Mouse (Mus musculus) R1 (cell line): ENCODE results near the gene Ccdc80.

Source experiments
- DNase-seq: peaks from one replicate; pipeline ENCODE4 v3.0.0-alpha.2; 2018; ENCODE audit warnings: low read depth, low spot score

Ccdc80 gene

DNA sequence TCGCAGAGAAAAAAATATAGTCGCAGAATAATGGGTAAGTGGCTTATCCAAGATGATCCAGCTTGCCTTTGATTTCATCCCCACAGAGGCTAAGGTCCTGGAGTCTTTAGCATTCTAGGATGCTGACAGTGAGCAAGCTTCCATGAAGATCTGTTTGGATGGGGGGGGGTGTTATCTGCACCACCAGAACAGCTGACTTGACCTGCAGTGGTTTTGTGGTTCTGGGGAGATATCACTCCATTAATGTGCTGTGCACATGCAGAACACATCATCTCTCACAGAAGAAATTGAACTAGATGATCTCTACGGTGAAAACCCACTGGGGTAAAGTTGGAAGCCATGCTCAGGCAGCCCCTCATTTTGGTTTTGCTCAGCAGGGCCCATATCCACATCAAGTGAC, 24.0 kb downstream of the Ccdc80 start:
- no peak for DNase-seq

DNA sequence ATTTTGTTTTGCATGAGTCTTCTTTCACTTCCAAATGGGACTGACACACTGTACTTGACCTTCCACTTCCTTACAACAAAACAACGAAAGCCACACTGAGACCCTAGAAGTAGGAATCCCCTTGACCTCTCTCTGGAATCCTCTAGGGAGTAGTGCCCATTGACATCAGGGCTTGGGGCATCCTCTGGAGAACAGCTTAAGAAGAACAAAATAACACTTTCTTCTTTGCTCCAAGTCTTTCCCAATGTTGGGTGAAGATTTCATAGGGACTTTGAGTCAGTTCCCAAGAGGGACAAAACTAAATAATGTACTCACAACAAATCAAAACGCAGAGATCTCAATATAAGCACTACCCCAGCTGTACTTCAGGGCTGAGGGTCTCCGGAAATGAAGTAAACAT, 25.6 kb downstream of the Ccdc80 start:
- DNase-seq: no peak

DNA sequence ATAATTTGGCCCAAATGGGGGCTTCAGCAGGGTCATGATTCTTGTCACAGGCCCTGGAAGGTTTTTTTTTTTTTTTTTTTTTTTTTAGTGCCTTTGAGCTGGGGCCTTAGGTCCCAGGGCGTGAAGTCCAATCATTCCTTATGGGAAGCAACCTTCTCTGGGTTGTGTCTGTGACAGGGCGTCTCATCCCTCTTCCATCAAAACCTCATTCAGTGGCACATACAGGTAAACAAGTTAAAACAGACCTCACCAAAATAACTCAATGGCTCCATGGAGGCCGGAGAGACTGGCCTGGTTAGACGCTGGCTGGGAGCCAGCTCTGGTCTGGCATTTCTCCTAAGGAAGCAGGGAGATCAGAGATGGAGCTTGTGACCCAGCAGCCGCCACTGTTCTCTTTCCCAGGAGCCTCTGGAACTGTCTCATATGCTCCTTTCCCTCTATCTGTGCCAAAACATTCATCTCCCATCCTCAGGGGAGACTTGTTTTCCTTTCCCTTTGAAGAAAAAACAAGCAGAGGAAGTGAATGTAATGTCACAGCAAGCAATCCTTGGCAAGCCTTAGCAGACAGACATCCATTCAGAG, 27.7 kb downstream of the Ccdc80 start:
- DNase-seq: no peak

DNA sequence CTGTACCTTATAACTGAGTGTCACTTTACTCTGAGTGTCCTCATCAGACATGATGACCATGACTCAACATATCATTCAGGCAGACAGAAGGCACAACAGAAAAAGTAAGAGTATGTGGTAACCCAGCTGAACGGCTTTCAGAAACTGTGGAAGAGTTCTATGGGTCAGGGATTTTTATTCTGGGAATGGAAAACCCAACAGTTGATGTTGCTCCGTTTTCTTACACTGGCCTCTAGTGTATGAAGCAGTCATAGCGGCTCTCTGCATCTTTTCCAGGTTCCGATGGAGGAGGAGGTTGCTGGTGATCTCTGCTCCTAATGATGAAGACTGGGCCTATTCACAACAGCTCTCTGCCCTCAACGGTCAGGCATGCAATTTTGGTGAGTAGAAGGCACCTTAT, 29.4 kb downstream of the Ccdc80 start:
- DNase-seq: peak; percentile 30

DNA sequence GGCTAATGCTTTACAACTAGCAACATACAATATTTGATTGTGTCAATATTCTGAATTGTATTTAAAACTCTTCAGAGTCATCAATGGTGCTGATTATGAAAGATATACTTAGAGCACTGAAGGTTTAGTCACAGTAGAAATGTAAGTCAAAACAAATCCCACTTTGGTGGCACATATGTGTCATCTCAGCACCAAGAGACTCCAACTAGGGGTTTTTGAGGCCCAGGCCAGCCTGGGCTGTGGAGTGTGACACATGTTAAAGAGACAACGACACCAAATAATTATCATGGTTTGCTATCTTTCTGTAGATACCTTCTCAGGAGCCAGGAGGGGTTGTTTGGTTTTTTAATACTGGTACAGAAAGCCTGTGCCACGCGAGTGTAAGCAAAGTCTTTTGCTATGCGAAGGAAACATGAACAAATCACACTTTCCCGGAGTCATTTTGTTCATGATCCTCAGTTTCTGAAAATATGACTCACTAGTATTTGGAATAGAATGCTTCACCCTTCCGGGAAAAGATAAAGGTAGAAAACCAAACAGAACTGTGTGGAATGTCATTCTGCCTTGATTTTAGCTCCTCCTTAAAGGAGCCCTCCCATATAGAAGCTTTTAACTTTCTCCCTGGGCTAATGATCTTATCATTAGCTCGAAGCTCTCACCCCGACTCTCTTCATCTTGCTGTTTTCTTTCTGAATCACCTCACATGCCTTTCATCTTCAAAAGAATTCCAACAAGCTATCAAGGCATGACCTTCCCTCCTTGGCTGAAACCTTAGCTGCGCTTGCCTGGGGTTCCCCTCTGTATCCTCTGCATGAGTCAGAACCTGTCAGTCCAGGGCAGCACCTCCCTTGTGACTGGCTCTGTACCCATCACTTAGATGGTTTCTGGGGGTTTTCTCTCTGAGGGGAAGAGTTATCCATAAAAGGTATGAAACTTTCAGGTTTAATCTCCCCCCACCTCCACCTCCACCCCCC, 31.3 kb downstream of the Ccdc80 start:
- no peak for DNase-seq

DNA sequence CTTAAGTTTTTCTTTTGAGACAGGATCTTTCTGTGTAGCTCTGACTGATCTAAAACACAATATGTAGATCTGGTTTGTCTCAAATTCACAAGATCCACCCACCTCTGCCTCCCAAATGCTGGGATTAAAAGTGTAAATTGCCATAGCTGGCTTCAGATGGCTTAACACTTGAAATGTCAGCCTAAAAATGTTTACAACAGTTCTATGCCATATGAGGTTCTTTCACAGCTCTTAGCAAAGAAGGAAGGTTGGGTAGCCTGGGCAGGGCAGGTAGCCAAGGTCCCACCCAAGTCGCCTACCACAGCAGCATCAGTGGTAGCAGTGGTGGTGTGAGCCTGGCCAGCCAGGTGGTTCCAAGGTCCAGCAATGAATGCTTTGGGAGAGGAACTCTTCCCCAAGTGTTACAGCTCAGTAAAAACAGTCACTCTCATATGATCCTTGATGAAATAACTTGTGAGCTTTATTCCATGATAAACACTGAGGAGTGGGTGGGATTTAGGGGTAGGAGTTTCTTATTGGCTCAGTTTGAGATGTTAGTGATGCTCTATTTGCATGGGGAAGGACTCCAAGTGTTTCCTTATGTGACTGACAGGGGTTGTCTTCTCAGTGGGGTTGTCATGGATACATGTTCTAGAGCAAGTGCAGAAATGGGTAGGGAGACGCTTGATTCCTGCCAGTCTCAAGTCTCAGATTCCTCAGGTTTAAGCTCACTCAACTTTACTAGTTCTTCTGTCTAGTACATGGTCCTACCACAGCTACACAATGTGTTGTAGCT, 34.9 kb downstream of the Ccdc80 start:
- DNase-seq: no peak

DNA sequence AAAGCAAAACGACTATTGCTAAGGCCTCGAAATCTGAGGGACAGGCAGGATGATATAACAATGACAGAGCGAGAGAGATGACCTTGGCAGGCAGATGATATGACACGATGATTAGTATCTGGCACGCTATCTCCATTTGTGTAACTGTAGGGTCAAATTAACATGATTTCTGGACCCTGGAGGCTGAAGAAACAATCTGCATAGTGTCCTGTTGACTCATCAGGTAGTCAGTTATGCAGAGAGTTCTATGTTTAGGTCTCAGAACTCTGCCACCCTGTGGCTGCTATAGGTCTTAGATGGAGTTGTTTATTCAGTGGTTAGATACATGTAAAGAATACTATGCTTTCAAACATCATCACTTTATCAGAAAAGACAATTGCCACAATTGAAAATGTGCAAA, 48.5 kb downstream of the Ccdc80 start:
- no peak for DNase-seq

DNA sequence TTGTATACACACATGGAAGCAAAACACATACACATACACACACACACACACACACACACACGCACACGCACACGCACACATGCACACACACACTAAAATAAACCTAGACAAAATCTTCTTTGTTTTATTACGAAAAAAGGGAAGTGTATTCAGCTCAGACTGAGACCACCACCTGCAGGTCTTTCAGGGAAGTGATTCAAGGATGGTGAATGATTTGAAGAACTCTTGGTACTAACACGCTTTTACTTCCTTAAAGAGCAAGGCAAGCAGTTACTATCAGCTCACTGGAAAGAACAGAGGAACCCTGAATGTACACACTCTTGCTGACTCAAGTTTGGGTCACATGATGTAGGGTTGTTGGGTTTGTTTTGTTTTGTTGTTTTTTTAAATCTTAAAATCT, 49.4 kb downstream of the Ccdc80 start:
- DNase-seq: no peak

DNA sequence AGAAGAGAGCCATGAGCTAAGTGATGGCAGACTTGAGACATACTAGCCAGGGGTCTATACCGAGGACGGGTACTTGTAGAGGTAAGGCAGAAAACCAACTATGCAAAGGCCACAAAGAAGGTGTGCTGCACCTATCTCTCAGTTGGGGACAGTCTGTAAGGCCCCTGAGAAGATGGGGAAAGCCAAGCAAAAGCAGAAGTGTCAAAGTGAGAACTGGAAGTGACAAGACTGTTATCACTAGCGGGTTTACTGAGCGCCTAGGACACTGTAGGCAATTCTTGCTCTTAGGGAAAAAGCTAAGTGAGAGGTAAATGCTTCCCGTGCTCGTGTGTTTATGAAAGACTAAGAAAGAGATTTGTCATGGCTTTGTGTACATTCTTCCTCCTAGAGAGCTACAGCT, 51.9 kb downstream of the Ccdc80 start:
- no peak for DNase-seq

DNA sequence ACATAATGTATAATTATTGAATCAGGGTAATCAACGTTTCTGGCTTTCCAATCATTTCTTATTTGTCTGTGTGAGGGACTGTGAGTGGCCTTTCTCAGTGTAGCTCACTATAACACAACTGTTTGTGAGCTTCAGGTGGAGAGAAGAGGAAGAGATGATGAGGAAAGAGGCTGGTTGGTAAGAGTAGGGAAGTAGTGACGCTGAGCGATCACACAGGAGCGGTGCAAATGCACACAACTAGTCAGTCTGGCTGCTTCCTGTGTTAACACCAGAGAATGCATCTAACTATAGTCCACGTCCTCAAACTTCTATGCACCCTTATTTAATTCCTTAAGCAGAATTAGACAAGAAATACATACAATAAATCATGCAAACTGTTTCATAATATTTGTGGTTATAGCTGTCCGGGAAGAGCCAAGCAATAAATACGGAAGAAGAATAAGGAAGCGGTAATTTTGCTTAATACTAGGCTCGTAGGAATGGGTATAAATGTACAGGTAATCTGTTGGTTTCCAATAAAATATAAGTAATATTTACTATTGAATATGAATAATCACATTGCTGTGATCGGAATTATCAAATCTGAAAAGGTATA, 55.4 kb downstream of the Ccdc80 start:
- no peak for DNase-seq

DNA sequence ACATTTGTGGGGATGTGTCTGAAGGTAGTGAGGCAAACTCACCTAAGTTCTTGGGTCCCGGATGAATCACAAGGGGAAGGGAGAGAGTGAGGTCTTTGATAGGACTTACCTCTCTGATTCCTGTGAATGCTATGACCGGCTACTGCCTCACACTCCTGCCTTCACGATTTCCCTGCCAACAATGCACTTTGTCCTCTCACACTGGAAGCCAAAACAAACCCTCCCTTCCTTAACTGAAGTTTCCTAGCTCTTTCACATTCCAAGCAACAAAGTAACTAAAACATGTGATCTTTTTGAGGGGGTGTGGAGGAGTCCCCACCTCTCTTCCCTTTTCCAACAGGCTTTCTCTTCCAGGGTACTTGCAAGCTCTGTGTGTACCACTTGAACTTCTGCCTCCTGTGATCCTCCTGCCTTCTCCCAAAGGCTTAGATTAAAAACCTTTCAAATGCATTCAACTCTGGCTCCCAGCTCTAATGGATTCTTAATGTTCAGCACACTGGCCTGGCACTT, 61.6 kb downstream of the Ccdc80 start:
- DNase-seq: no peak

DNA sequence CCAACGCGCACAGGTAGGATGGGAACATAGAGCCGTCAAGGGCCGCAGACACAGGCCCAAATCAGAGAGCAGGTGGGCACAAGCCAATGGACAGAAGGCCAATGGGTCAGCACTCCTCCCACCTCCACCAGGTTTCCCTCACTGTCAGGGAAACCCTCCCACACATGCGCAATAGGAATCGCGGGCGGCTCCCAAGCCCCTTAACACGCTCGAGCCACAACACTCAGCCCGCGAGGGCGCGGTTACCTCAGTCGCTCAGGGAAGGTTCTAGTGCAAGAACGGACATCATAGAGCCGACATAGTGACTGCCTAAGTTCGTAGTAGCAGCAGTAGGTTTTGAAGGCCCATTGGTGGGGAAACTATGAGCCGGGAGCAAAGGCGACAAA, 64.9 kb downstream of the Ccdc80 start:
- peak; percentile 90 for DNase-seq

DNA sequence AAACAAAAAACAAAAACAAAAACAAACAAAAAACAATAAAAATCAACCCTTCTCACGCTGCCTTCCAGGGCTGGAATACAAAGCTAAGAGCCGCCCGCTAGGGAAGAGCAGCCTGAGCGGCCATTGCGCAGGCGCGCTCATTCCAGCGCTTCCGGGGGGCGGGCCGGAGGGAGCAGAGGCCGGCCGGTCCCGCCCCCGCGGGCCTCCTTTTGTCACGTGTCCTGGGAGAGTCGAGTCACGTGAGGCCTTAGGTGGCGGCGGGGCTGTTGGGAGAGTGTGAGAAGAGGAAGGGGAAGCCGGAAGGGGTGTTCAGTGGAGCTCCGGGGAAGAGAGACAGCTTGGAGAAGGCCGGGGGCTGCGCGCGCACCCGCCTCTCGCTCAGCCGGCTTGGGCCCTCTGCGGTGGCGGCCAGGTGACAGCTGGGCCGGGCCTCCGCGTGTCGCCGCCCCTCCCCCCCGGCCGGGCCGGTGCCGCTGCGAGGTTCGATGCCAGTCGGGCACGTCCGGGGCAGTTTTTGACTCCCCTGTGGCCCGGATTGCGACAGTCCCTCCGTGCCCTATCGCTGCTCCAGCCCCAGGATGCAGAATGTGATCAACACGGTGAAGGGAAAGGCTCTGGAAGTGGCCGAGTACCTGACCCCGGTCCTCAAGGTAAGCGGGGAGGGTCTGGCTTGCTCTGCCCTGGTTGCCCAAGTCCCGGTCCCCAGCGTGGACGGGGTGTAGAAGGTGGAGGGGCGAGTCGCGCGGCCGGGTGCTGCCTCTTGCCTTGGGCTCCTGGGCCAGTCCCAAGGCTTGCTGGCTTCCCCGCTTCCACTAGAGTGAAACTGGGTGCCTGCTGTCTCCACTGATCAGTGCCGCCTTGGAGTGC, 65.6 kb downstream of the Ccdc80 start, which contains the start of the genes Slc35a5 and Atg3:
Gene Slc35a5 (minus strand): TSS at position 185 of the 867 bp plus-strand sequence.
Gene Atg3 (plus strand): TSS at position 264 of the 867 bp plus-strand sequence.
- peak; percentile 99 for DNase-seq

DNA sequence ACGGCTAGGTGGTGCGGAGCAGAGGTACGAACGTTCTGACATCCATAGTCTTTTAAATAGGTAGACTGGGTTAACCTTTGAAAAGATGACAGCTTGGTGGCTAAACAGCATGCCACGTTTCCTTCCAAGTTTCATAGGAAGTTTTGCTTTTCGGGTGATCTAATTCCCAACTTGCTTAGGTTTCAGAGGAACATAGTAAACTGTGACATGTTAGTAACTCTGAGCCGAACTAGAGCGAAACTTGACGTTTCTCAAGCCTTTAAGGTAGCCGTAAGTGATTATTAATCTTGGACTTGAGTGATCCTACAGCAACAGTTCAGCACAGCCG, 66.2 kb downstream of the Ccdc80 start:
- no peak for DNase-seq
